Mouse (Mus musculus): ENCODE results near the gene Sf3b4.

DNA sequence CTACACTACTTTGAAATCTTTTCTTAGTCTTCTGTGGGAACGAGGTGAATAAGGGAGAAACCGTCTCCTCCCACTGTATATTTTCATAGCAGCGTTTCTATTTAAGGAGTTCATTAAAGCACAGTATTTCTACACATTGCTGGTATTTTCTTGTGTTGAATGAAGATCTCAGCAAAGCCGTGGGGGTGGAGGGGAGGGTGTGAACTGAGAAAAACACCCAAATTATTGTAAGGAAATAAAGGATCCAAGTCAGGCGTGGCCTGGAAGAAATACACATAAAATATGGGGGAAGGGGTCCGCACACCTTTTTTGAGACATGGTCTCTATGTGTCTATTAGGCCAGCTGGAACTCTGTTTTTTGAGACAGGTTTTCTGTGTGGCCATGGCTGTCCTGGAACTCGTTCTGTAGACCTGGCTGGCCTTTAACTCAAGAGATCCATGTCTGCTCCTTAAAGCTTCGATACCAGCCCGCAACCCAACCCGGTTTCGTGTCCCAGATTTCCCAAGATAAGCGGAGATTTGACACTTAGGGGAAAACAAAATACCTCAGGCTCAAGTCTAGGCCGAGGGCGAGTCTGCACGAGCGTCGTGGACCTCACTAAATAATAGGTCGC lies 442 bp upstream of the Sf3b4 start:
- TF ChIP-seq CEBPB (IDR thresholded peaks at IDR 0.05; ENCODE audit: insufficient read depth, poor library complexity, severe bottlenecking): no peak
- TF ChIP-seq POLR2AphosphoS2 (IDR thresholded peaks at IDR 0.05; ENCODE audit: insufficient read length, low read depth): no peak
- TF ChIP-seq POLR2A (IDR thresholded peaks at IDR 0.05; ENCODE audit: insufficient read length, low read depth): no peak
- TF ChIP-seq USF1 (IDR thresholded peaks at IDR 0.05; ENCODE audit: low read depth): no peak
- TF ChIP-seq MAX (IDR thresholded peaks at IDR 0.05; ENCODE audit: low read depth): no peak
- no peak for TF ChIP-seq MYOG (IDR thresholded peaks at IDR 0.05; ENCODE audit: control insufficient read depth in 1 of 3, insufficient read depth in 1 of 3, insufficient read length in 2 of 3, low read depth in 2 of 3)
- TF ChIP-seq MYOD1 (IDR thresholded peaks at IDR 0.05; ENCODE audit: control insufficient read depth in 1 of 3, insufficient read length in 2 of 3, low read depth in 2 of 3): no peak
- no peak for TF ChIP-seq E2F4 (IDR thresholded peaks at IDR 0.05; ENCODE audit: insufficient read depth)

All from myocyte (in vitro differentiated cells).